Mouse (Mus musculus) ES-Bruce4 (cell line): Measurements from ENCODE around the gene Sox15. TPM values are rescaled to one million over a fixed set of nuclear protein-coding genes. Genes with fewer than 3 reads are reported as not detected.
A peak's percentile ranks its signal among the peaks of the same experiment; 100 is the strongest.

ENCODE experiments used
- H3K27ac ChIP-seq: 2 replicates; pipeline ENCODE4 v1.5.1; 2012; ENCODE audit warnings: low read length, inconsistent platforms; ENCODE audit not compliant: insufficient read depth
- H3K27me3 ChIP-seq: 2 replicates; pipeline ENCODE4 v1.6.1; 2012; ENCODE audit warnings: mild to moderate bottlenecking, low read length, inconsistent platforms; ENCODE audit not compliant: control insufficient read depth, poor library complexity, insufficient read depth, severe bottlenecking
- H3K36me3 ChIP-seq: 2 replicates; pipeline ENCODE4 v1.6.1; 2012; ENCODE audit warnings: inconsistent platforms, mild to moderate bottlenecking, low read length, moderate library complexity; ENCODE audit not compliant: control insufficient read depth, poor library complexity, insufficient read depth, severe bottlenecking
- H3K4me1 ChIP-seq: one replicate; pipeline ENCODE4 v1.8.1; 2011; ENCODE audit warnings: low read length; ENCODE audit not compliant: control insufficient read depth, insufficient read depth
- H3K4me3 ChIP-seq: 2 replicates; pipeline ENCODE4 v1.5.1; 2011; ENCODE audit warnings: low read depth, mild to moderate bottlenecking, low read length
- H3K9ac ChIP-seq: 2 replicates; pipeline ENCODE4 v1.6.1; 2012; ENCODE audit warnings: low read depth, mild to moderate bottlenecking, inconsistent platforms; ENCODE audit not compliant: poor library complexity, severe bottlenecking
- H3K9me3 ChIP-seq: replicated peaks from 2 replicates; pipeline ENCODE4 v1.6.1; 2012; ENCODE audit warnings: mild to moderate bottlenecking, low read length, inconsistent platforms; ENCODE audit not compliant: control insufficient read depth, poor library complexity, insufficient read depth, severe bottlenecking
- CTCF ChIP-seq: IDR thresholded peaks from one replicate; pipeline ENCODE4 v1.8.1; 2011; ENCODE audit warnings: low read depth, low read length
- EP300 ChIP-seq: IDR thresholded peaks from 2 replicates; pipeline ENCODE4 v1.6.1; 2011; ENCODE audit warnings: low read depth, low read length; ENCODE audit not compliant: insufficient read depth
- POLR2A ChIP-seq: IDR thresholded peaks from one replicate; pipeline ENCODE4 v1.8.1; 2011; ENCODE audit warnings: low read length; ENCODE audit not compliant: insufficient read depth
- polyA plus RNA-seq: library from polyadenylated mRNA; stranded (reverse); fragments of >200 nt; gene quantifications from 2 replicates; pipeline ENCODE4 v1.2.4, GENCODE M21; 2011; ENCODE audit warnings: low read depth; ENCODE audit not compliant: missing spikeins, insufficient read depth, insufficient read length

The Sox15 gene
- polyA plus RNA-seq, 1 experiment = 45.2 TPM

DNA sequence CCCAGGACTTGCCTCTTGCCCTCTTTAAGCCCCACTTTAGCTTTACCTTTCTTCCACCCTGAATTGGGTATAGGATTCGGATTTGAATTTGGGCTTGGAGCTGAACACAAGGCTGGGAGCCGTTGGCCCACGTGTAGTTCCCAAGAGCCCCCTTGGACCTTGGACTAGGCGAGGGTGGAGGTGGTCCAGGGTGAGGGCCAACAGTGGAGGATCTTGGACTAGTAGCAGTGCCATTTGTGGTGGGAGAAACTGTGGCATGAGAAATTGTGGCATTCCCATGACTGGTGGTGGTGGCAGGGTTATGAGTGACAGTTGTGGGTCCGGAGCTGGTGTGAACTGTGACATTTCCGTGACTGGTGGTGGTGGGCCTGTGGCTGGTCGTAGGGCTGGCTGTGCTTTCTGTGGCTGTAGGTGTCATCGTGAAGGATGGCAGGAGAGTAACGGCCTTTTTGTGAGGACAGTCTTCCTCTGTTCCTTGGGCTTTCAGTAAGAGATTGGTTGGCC is 10.4 kb downstream of the Sox15 start:
- H3K27me3 ChIP-seq = no peaks in the 10 kb centered on the region
- no peaks in the 10 kb centered on the region for H3K4me1 ChIP-seq
- no peak overlapping the region for H3K9ac ChIP-seq
- no peak overlapping the region for H3K4me3 ChIP-seq
- H3K27ac ChIP-seq = peak overlapping the region; percentile 62
- no peaks in the 10 kb centered on the region; the same call in 1 of the 2 replicates for H3K9me3 ChIP-seq
- peaks cover 35% of the 10 kb centered on the region for H3K36me3 ChIP-seq
- no peak for TF ChIP-seq EP300
- TF ChIP-seq POLR2A = no peak
- no peak for TF ChIP-seq CTCF

DNA sequence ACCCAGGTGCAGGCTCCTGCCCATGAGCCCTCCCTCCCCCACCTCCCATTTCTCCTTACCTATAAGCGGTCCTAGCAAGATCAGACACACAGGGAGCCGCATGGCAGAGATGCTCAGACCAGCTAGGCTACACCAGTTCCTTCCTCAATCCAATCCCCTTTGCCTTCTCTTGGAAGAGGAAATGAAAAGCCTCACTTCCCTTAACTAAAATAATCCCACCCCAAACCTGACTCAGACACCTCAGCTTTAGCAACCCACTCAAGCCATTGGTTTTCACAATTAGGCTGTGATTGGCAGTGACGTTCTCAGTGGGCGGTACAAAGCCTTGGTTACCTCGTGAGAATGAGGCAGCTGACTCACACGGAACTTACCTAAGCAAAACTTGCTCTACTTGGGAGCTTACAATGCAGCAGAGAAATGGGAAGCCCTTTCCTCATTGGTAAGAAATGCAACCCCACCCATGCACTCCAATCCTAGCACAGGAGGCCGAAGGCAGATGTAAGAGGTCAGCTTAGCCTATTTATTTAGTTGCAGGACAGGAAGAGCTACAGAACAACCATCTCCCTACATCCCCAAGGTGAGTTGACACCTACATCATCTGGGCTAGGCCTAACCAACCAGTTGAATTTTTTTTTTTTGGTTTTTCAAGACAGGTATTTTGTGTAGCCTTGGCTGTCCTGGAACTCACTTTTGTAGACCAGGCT is 11.0 kb downstream of the Sox15 start, which contains the start of gene Cd68:
Gene Cd68, minus strand, starts transcription at position 193 of the 704 bp plus-strand sequence.
- TF ChIP-seq EP300 (no peak), POLR2A (peak; percentile 7)
- H3K4me1 ChIP-seq = no peaks in the 10 kb centered on the region
- peak within 1 kb of the TSS; percentile 62 for H3K27ac ChIP-seq
- H3K36me3 ChIP-seq = peaks cover 40% of the 10 kb centered on the region
- no peaks in the 10 kb centered on the region for H3K27me3 ChIP-seq
- H3K9ac ChIP-seq = no peak within 1 kb of the TSS
- no peak within 1 kb of the TSS for H3K4me3 ChIP-seq
- no peaks in the 10 kb centered on the region; the same call in 1 of the 2 replicates for H3K9me3 ChIP-seq

DNA sequence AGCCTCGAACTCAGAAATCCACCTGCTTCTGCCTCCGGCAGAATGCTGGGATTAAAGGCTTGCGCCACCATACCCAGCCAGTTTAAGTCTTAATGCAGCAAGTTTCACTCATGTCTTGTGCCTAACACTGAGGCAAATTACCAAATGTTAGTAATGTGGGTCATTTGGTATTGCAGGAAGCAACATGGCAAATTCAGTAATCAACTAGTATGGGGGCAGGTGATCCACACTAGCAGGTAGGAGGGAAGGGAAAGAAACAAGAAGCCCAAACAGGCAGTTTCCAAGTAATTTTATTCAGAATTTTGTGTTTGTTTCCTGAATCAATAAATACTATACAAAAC is 11.5 kb downstream of the Sox15 start:
- TF ChIP-seq CTCF = no peak
- TF ChIP-seq EP300 = no peak
- no peak for TF ChIP-seq POLR2A
- Histone ChIP-seq H3K9me3 (no peaks in the 10 kb centered on the region; the same call in 1 of the 2 replicates), H3K36me3 (peaks cover 44% of the 10 kb centered on the region), H3K4me1 (no peaks in the 10 kb centered on the region), H3K9ac (no peak overlapping the region), H3K27me3 (no peaks in the 10 kb centered on the region), H3K27ac (peak overlapping the region; percentile 62), H3K4me3 (no peak overlapping the region)

DNA sequence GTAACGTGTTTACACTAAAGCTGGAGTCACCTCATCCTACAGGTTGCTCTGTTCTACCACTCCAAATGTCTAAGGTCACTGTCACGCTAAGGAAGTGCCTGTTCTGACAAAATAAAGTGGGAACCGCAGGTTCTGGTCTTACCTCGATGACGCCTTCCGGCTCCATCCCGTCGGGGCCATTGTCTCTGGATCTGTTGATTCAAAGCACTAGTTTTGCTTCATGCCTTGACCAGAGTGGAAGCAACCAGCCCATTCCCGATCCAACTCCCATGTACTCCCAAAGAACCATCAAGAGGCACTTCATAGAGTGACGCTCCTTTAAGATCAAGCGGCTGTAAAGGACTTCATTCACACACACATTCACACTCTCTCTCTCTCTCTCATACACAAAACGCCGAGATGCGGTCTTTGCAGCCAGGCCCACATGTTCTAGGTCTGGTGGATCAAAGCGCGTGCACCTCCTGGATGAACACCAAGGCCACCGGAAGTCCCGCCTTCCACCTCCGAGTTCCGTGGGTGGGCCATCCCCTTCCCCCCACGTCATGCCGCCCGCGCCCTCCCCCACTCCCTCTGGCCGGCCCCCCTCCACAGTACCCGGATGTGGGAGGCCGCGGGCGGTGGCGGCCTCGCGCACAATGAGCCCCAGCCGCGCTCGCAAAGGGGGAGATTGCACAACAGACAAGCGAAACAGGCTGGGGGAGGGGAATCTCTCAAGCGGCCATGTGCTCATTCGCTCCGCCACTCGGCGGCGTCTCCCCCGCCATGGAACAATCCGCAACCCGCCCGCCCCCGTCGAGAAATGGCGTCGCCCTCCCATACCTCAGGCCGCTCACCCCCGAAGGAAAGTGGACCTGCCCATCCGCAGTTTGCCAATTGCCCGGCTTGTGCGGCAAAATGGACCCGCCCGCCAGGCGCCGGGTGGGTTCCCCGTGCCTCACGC is 15.9 kb downstream of the Sox15 start:
- H3K9me3 ChIP-seq = no peaks in the 10 kb centered on the region
- peak overlapping the region; percentile 96 for H3K9ac ChIP-seq
- H3K36me3 ChIP-seq = peaks cover 71% of the 10 kb centered on the region
- peak overlapping the region; percentile 59 for H3K27ac ChIP-seq
- peak overlapping the region; percentile 93 for H3K4me3 ChIP-seq
- TF ChIP-seq CTCF (no peak), POLR2A (no peak), EP300 (no peak)
- no peaks in the 10 kb centered on the region for H3K27me3 ChIP-seq
- no peaks in the 10 kb centered on the region for H3K4me1 ChIP-seq

DNA sequence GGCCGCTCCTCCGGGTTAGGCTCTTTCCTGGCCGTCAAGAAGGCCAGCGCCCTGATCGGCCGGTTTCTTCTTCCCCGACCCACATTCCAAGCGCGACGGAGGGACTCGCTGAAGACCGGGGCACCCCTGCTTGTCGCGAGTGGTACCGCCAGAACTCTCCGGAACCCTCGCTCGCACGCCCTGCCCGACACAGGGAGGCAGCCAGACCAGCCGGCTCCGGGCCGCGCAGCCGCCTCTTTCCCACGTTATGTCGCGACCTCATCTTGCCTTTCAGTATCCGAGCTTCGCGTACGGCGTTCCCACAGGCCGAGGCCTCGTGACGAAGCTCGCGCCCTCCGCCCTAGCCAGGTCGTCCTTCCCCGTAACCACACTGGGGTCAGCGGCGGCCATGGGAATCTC is 16.6 kb downstream of the Sox15 start:
- no peak for TF ChIP-seq POLR2A
- no peak for TF ChIP-seq EP300
- Histone ChIP-seq H3K9me3 (no peaks in the 10 kb centered on the region), H3K4me1 (no peaks in the 10 kb centered on the region), H3K9ac (peak overlapping the region; percentile 96), H3K36me3 (peaks cover 77% of the 10 kb centered on the region), H3K27me3 (no peaks in the 10 kb centered on the region), H3K27ac (peak overlapping the region; percentile 59), H3K4me3 (peak overlapping the region; percentile 93)

DNA sequence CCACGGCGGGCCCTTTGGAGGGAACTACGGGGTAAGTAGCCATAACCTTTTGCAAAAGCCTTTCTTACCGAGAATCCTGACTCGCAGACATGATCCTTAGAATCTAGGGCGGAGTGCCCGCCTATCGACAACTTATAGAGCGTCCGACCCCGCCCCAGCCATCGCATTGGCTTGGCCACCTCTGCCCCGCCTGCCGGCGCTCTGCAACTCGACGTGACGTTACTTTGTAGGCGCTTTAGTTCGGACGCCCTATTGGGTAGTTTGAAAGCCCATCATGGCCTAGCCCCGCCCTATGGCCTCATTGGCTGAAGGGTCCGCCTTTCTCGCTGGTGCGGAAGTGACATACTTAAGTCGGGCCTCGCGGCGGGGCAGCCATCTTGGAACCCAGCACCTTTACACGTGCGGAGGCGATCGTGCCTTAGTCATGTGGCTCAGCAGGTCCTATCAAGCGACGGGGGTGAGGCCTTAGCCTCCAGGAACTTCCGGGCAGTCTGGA is 17.1 kb downstream of the Sox15 start, which contains the start of gene Eif4a1:
Gene Eif4a1, minus strand, starts transcription at position 213 of the 496 bp plus-strand sequence.
- Histone ChIP-seq H3K9ac (peak within 1 kb of the TSS; percentile 96), H3K36me3 (peaks cover 83% of the 10 kb centered on the region), H3K4me1 (no peaks in the 10 kb centered on the region), H3K4me3 (peak within 1 kb of the TSS; percentile 93), H3K9me3 (no peaks in the 10 kb centered on the region), H3K27me3 (no peaks in the 10 kb centered on the region), H3K27ac (peak within 1 kb of the TSS; percentile 59)
- peak; percentile 72; the same call in 1 of the 2 replicates for TF ChIP-seq EP300
- no peak for TF ChIP-seq CTCF
- TF ChIP-seq POLR2A = peak; percentile 98
